Mouse (Mus musculus) liver (tissue): Measurements from ENCODE around the gene Hoxb9.

Source experiments
- DNase-seq: peaks from one replicate; pipeline ENCODE4 v3.0.0-alpha.2; 2020; ENCODE audit warnings: mixed read lengths

The Hoxb9 gene

GRCm38 (mm10) chr11:96267021-96267920, 4.0 kb upstream of the Hoxb9 start:
- no peak for DNase-seq

- no peak for DNase-seq
Observed at GRCm38 (mm10) chr11:96268031-96268745, 3.1 kb upstream of the Hoxb9 start.

GRCm38 (mm10) chr11:96269869-96270268, 1.4 kb upstream of the Hoxb9 start:
- DNase-seq = no peak

- DNase-seq = no peak
Observed at GRCm38 (mm10) chr11:96271541-96272011, 319 bp downstream of the Hoxb9 start.

- no peak for DNase-seq
Observed at GRCm38 (mm10) chr11:96272024-96272921, 1.0 kb downstream of the Hoxb9 start.

GRCm38 (mm10) chr11:96274428-96274827, 3.2 kb downstream of the Hoxb9 start:
- no peak for DNase-seq

GRCm38 (mm10) chr11:96275896-96276295, 4.6 kb downstream of the Hoxb9 start:
- no peak for DNase-seq

- DNase-seq = no peak
Observed at GRCm38 (mm10) chr11:96277151-96278044, 6.1 kb downstream of the Hoxb9 start.

GRCm38 (mm10) chr11:96278324-96278723, 7.1 kb downstream of the Hoxb9 start:
- no peak for DNase-seq

- peak; percentile 73 for DNase-seq
Observed at GRCm38 (mm10) chr11:96278773-96279172, 7.5 kb downstream of the Hoxb9 start.

- no peak for DNase-seq
Observed at GRCm38 (mm10) chr11:96279421-96280233, 8.4 kb downstream of the Hoxb9 start.

GRCm38 (mm10) chr11:96280399-96281378, 9.4 kb downstream of the Hoxb9 start:
- no peak for DNase-seq

GRCm38 (mm10) chr11:96281396-96281795, 10.1 kb downstream of the Hoxb9 start:
- DNase-seq = no peak

GRCm38 (mm10) chr11:96281855-96282570, 10.8 kb downstream of the Hoxb9 start, which contains the start of gene Hoxb8:
TSS of gene Hoxb8 (plus strand) at chr11:96281905.
- no peak for DNase-seq

GRCm38 (mm10) chr11:96282795-96283430, 11.7 kb downstream of the Hoxb9 start:
- DNase-seq = no peak

- no peak for DNase-seq
Observed at GRCm38 (mm10) chr11:96284041-96284749, 12.9 kb downstream of the Hoxb9 start.
